Mouse (Mus musculus) embryonic fibroblast, embryonic 13.5 days (primary cell): ENCODE results near the gene St8sia1.

ENCODE experiments used
- CTCF ChIP-seq: IDR thresholded peaks from 2 replicates; pipeline ENCODE4 v1.5.1; 2011; ENCODE audit warnings: mild to moderate bottlenecking, control low read depth, low read length, moderate library complexity, borderline replicate concordance; ENCODE audit not compliant: insufficient read depth
- POLR2A ChIP-seq: IDR thresholded peaks from 2 replicates; pipeline ENCODE4 v1.6.1; 2011; ENCODE audit warnings: low read depth, mild to moderate bottlenecking, control low read depth, low read length, moderate library complexity

DNA sequence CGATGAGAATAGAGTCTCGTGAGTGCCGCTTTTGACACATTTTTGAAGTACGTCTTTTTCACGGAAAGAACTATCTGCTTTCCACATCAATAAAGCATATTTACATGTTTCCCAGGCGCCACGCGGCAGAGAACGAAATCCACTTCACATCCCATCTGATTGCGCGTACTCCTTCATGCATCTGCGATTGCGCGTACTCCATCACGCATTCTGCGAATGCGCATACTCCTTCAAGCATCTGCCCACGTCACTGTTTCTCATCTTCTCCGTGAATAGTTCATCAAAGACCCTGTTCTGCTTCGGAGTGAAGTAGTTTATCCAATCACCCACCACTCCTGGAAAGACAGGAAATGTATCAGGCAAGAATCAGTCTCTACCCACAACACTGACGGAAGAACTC is 178.1 kb downstream of the St8sia1 start:
- no peak for TF ChIP-seq CTCF
- no peak for TF ChIP-seq POLR2A
